Mouse (Mus musculus): ENCODE results near the gene Arsb. TPM values are rescaled to one million over a fixed set of nuclear protein-coding genes. Genes with fewer than 3 reads are reported as not detected.

The Arsb gene
- polyA plus RNA-seq, 1 experiment from 2014 or later: 4.9 TPM

DNA sequence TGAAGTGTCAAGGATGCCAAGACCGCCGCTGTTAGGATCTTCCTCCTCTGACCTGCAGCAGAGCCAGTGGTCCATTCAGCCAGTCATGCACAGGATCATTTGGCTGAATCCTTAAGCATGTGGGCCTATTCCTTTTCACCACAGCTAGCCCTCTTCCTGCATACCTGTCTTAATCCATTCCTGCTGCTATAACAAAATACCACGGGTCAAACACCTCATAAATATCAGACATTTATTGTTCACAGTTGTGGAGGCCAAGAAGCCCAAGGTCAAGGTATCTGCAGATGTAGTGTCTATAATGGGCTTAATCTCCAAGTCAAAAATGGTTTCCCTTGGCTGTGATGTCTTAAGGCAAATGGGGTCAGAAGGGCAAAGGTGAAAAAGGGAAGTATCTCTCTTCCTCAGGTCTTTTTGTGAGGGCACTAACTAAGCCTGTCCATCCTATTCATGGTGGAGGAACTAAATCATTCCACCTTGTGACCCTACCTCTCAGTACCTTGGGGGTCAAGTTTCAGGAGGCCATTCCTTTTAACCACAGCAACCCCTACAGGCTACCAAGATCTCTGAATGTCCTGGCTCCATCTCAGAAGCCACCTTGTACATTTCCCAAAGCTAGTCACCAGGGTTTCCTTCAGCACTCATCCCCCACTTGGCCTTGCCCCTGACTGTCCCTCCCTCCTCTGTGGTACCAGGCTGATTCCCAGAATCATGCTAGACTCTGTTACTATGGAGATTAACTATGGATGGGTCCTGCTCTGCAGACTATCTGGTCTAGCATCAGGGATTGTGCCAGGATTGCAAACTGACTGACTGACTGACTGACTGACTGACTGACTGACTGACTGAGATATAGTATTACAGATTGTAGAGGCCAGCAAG lies 128.2 kb downstream of the Arsb start:
- 80% methylated on average over 3 of the region's 3 CpGs for WGBS
- Histone ChIP-seq H3K4me2 (replicated peaks; ENCODE audit: low read depth) (no peak overlapping the region), H3K4me1 (replicated peaks; ENCODE audit: control insufficient read depth, insufficient read depth) (no peaks in the 10 kb centered on the region), H3K36me3 (ENCODE audit: control insufficient read depth, insufficient read depth, low read length) (no peaks in the 10 kb centered on the region), H3K4me3 (ENCODE audit: low read depth, low read length) (no peak overlapping the region), H3K9ac (ENCODE audit: low read length) (no peak overlapping the region), H3K27me3 (ENCODE audit: control insufficient read depth, insufficient read depth, low read length) (no peaks in the 10 kb centered on the region), H3K27ac (replicated peaks) (no peak overlapping the region), H3K9me3 (ENCODE audit: control insufficient read depth, low read length) (no peaks in the 10 kb centered on the region)
- DNase-seq (ENCODE audit: low spot score): no peak
- TF ChIP-seq CTCF (IDR thresholded peaks at IDR 0.05; ENCODE audit: low read depth) (no peak), EP300 (optimal IDR thresholded peaks at IDR 0.05) (no peak)
- no peak for ATAC-seq (ENCODE audit: low FRiP score, low TSS enrichment)

- no peak for TF ChIP-seq CTCF (IDR thresholded peaks at IDR 0.05; ENCODE audit: low read depth)
- no peak for TF ChIP-seq EP300 (optimal IDR thresholded peaks at IDR 0.05)
- Histone ChIP-seq H3K27me3 (ENCODE audit: control insufficient read depth, insufficient read depth, low read length) (no peaks in the 10 kb centered on the region), H3K4me1 (replicated peaks; ENCODE audit: control insufficient read depth, insufficient read depth) (no peaks in the 10 kb centered on the region), H3K36me3 (ENCODE audit: control insufficient read depth, insufficient read depth, low read length) (no peaks in the 10 kb centered on the region), H3K9ac (ENCODE audit: low read length) (no peak overlapping the region), H3K9me3 (ENCODE audit: control insufficient read depth, low read length) (no peaks in the 10 kb centered on the region), H3K27ac (replicated peaks) (no peak overlapping the region), H3K4me2 (replicated peaks; ENCODE audit: low read depth) (no peak overlapping the region), H3K4me3 (ENCODE audit: low read depth, low read length) (no peak overlapping the region)
- DNase-seq (ENCODE audit: low spot score) (no peak), ATAC-seq (ENCODE audit: low FRiP score, low TSS enrichment) (no peak)
- 59% methylated on average over 13 of the region's 13 CpGs for WGBS
Measured at GRCm38 (mm10) chr13:93900934-93901626, 129.7 kb downstream of the Arsb start.

GRCm38 (mm10) chr13:93902126-93902525 lies 130.7 kb downstream of the Arsb start:
- WGBS: 84% methylated on average over 2 of the region's 2 CpGs
- Histone ChIP-seq H3K36me3 (ENCODE audit: control insufficient read depth, insufficient read depth, low read length) (no peaks in the 10 kb centered on the region), H3K9ac (ENCODE audit: low read length) (no peak overlapping the region), H3K4me3 (ENCODE audit: low read depth, low read length) (no peak overlapping the region), H3K9me3 (ENCODE audit: control insufficient read depth, low read length) (no peaks in the 10 kb centered on the region), H3K4me2 (replicated peaks; ENCODE audit: low read depth) (no peak overlapping the region), H3K27me3 (ENCODE audit: control insufficient read depth, insufficient read depth, low read length) (no peaks in the 10 kb centered on the region), H3K4me1 (replicated peaks; ENCODE audit: control insufficient read depth, insufficient read depth) (no peaks in the 10 kb centered on the region), H3K27ac (replicated peaks) (no peak overlapping the region)
- DNase-seq (ENCODE audit: low spot score) (no peak), ATAC-seq (ENCODE audit: low FRiP score, low TSS enrichment) (no peak)
- TF ChIP-seq CTCF (IDR thresholded peaks at IDR 0.05; ENCODE audit: low read depth): no peak
- no peak for TF ChIP-seq EP300 (optimal IDR thresholded peaks at IDR 0.05)

DNA sequence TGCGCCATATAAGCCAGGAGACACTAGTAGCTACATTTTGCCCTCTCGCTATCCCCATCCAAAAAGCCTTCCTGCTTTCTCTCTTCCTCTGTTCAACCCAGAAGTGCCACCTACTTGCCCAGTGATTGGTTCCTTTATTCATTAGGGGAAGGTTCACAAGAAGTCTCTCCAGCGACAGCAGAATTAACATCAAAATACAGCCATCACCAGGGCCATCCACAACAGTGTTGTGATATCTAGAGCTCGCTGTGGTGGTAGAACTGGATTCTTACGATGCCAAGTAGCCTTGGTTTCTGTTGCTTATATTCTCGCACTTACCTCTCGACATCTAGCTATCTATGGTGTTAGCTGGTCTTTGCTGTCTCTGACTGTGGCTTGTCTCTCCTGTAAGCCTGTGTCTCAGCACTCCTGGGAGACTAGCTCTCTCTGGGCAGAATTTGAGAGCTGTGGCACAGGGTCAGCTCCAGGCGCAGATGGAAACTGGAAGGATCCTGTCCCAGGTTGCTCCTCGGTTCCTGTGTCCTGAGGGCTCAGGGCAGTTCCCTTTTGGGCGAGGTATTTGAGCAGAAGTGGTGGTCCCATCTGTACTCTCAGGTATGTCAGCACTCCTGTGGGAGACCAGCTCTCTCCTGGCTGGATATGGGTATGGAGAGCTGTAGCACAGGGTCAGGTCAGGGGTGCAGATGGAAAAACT lies 135.3 kb downstream of the Arsb start:
- ATAC-seq (ENCODE audit: low FRiP score, low TSS enrichment) (no peak), DNase-seq (ENCODE audit: low spot score) (no peak)
- Histone ChIP-seq H3K9me3 (ENCODE audit: control insufficient read depth, low read length) (no peaks in the 10 kb centered on the region), H3K4me1 (replicated peaks; ENCODE audit: control insufficient read depth, insufficient read depth) (no peaks in the 10 kb centered on the region), H3K36me3 (ENCODE audit: control insufficient read depth, insufficient read depth, low read length) (no peaks in the 10 kb centered on the region), H3K4me3 (ENCODE audit: low read depth, low read length) (no peak overlapping the region), H3K9ac (ENCODE audit: low read length) (no peak overlapping the region), H3K4me2 (replicated peaks; ENCODE audit: low read depth) (no peak overlapping the region), H3K27ac (replicated peaks) (no peak overlapping the region), H3K27me3 (ENCODE audit: control insufficient read depth, insufficient read depth, low read length) (no peaks in the 10 kb centered on the region)
- 90% methylated on average over 10 of the region's 10 CpGs for WGBS
- TF ChIP-seq CTCF (IDR thresholded peaks at IDR 0.05; ENCODE audit: low read depth): no peak
- TF ChIP-seq EP300 (optimal IDR thresholded peaks at IDR 0.05): no peak

DNA sequence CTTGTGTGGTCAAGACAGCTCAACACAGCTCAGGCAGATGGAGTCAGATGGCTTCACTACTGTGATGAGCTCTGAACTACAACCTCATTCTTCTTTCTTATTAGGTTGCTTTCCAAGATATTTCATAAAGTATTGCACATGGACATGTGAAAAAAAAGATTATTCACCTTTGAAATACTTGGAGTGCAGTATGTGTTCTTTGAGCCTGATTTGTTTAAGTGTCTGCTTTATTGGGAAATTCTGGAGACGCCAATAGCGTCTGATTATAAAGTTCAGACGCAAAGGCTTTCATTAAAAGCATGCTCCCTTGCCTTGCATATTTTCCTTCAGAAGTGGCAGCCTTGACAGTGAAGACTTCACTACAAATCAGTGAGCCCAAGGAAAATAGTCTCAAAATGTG lies 136.5 kb downstream of the Arsb start:
- Histone ChIP-seq H3K27me3 (ENCODE audit: control insufficient read depth, insufficient read depth, low read length) (no peaks in the 10 kb centered on the region), H3K9ac (ENCODE audit: low read length) (no peak overlapping the region), H3K4me3 (ENCODE audit: low read depth, low read length) (no peak overlapping the region), H3K27ac (replicated peaks) (no peak overlapping the region), H3K4me2 (replicated peaks; ENCODE audit: low read depth) (no peak overlapping the region), H3K9me3 (ENCODE audit: control insufficient read depth, low read length) (no peaks in the 10 kb centered on the region), H3K36me3 (ENCODE audit: control insufficient read depth, insufficient read depth, low read length) (no peaks in the 10 kb centered on the region), H3K4me1 (replicated peaks; ENCODE audit: control insufficient read depth, insufficient read depth) (no peaks in the 10 kb centered on the region)
- no peak for TF ChIP-seq CTCF (IDR thresholded peaks at IDR 0.05; ENCODE audit: low read depth)
- TF ChIP-seq EP300 (optimal IDR thresholded peaks at IDR 0.05): no peak
- no peak for DNase-seq (ENCODE audit: low spot score)
- 82% methylated on average over 3 of the region's 3 CpGs for WGBS
- ATAC-seq (ENCODE audit: low FRiP score, low TSS enrichment): no peak

Measured in stomach, postnatal 0 days (tissue).